Mouse (Mus musculus) 416B (cell line): ENCODE results near the gene Krtap6-1.
"Not testable (repeated sequence)": the region's sequence is repeated elsewhere in the genome, so short reads cannot be mapped to it uniquely, and the experiment has no call there.

Source experiments
- DNase-seq: peaks from one replicate; pipeline ENCODE4 v3.0.0; 2011; ENCODE audit warnings: low read depth

The Krtap6-1 gene

DNA sequence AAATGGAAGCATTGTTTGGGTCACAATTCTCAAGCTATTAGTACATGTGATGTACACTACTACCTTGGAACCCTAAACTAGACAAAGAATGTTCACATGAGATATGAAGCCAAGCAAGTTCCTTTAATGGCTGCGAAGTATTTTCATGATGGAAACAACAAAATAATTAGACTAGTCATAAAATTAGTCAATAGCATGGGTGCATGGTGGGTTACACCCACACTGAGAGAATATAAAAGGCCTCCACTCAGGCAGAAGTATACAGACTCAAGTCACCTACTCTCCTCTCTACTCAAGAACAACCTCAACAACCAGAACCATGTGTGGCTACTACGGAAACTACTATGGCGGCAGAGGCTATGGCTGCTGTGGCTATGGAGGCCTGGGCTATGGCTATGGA, at the start of gene Krtap6-1:
Gene Krtap6-1 (plus strand): TSS at position 301 of the 400 bp plus-strand sequence.
- DNase-seq: not testable (repeated sequence)

DNA sequence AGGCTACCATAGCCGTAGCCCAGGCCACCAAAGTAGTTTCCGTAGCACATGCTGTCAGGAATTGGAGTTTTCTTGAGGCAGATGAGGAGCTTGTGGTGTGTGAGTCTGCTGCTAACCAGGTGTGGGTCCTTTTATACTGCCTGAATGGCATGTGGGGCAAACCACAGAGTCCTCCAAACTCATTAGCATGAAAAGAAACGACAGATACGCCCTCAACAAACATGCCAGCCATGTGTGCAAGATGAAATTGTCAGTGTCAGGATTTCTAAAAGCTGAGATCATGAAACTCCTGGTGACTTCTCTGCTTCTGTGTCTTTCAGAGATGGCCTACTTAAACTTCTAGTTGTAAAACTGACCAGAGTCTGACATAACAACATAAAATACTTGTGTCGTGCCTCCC, 20.8 kb upstream of the Krtap6-1 start, which contains the start of gene Krtap22-2:
Gene Krtap22-2 (minus strand): TSS at position 101 of the 400 bp plus-strand sequence.
- DNase-seq: no peak

DNA sequence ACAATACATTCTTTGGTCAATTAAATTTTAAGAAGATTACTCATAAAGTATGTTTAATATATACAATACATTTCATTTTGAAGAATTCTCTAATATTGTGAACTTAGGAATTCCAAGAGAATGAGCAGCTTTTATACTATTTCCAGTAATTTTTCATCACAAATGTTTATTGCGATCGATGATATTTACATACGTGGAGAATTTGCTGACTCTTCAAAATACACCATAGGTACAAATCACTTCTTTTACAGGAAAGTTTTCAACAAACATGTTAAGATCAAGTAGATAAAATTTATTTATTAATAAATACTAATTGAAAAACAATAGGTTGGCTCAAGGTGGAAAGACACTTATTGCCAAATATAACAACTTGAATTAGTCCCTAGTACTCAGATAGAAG, 17.5 kb upstream of the Krtap6-1 start:
- DNase-seq: no peak

DNA sequence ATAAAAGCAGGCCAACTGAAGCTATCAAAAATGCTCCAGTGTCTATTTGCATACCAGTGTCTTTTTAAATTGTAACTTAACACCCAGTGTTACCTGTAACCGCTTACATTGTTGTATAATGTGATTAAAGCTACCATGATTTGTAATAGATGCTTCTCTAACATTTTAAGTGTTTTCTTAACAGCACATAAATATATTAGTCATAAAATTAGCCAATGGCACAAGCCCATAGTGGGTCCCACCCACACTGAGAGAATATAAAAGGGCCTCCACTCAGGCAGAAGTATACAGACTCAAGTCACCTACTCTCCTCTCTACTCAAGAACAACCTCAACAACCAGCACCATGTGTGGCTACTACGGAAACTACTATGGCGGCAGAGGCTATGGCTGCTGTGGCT, 16.5 kb upstream of the Krtap6-1 start, which contains the start of gene Gm10229:
Gene Gm10229 (plus strand): TSS at position 301 of the 400 bp plus-strand sequence.
- DNase-seq: not testable (repeated sequence)

DNA sequence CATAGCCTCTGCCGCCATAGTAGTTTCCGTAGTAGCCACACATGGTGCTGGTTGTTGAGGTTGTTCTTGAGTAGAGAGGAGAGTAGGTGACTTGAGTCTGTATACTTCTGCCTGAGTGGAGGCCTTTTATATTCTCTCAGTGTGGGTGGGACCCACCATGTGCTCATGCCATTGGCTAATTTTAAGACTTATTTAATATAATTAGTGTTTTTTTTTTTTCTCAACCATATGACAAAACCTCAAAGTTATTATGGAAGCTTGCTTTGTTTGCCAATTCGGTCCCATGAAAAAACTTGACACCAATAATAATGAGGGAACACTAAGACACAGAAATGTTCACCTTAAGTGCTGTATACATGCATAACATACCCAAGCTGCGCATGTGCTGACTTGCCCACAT, 9.9 kb downstream of the Krtap6-1 start, which contains the start of gene Gm10228:
Gene Gm10228 (minus strand): TSS at position 101 of the 400 bp plus-strand sequence.
- DNase-seq: not testable (repeated sequence)

DNA sequence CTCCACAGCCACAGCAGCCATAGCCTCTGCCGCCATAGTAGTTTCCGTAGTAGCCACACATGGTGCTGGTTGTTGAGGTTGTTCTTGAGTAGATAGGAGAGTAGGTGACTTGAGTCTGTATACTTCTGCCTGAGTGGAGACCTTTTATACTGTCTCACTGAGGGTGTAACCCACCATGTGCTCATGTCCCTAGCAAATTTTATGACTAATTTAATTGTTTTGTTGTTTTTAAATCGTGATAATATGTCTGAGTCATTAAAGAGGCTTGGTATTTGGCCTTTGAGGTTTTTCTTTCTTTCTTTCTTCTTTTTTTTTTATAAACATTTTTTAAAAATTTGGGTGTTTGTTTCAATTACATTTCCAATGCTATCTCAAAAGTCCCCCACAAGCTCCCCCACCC, 16.3 kb downstream of the Krtap6-1 start, which contains the start of gene Krtap6-5:
Gene Krtap6-5 (minus strand): TSS at position 101 of the 400 bp plus-strand sequence.
- no peak for DNase-seq

DNA sequence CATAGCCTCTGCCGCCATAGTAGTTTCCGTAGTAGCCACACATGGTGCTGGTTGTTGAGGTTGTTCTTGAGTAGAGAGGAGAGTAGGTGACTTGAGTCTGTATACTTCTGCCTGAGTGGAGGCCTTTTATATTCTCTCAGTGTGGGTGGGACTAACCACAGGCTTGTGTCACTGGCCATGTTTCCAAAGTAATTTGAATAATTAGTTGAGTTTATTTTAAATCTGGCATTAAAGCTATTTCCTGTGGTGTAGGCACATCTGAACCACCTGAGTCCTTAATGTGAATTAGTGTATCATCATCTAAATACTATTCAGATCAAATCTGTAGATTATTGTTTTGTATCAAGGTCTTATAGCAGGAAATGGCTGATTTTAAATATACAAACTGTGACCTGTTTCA, 32.4 kb downstream of the Krtap6-1 start, which contains the start of gene 1110025L11Rik:
Gene 1110025L11Rik (minus strand): TSS at position 101 of the 400 bp plus-strand sequence.
- DNase-seq: not testable (repeated sequence)

DNA sequence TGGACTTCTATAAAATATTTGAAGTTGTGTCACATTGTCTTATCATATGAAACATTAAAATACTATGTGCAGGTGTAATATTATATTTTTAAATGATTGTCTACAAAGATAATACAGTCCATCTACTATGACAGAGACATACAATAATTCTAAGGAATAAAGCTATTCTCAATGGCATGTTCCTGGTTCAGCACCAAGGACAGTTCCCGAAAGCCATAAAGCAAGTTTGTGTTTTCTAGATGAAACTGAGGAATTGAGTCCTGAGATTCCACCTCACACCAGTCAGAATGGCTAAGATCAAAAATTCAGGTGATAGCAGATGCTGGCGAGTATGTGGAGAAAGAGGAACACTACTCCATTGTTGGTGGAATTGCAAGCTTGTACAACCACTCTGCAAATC, 39.5 kb downstream of the Krtap6-1 start:
- peak; percentile 15 for DNase-seq
